Mouse (Mus musculus): ENCODE measurements at regions not wholly inside any gene's neighbourhood (a gene's known extent, or its start where the extent isn't known, plus 50 kb on each side); places are given as distances from the start of the nearest gene placed in this dataset.

DNA sequence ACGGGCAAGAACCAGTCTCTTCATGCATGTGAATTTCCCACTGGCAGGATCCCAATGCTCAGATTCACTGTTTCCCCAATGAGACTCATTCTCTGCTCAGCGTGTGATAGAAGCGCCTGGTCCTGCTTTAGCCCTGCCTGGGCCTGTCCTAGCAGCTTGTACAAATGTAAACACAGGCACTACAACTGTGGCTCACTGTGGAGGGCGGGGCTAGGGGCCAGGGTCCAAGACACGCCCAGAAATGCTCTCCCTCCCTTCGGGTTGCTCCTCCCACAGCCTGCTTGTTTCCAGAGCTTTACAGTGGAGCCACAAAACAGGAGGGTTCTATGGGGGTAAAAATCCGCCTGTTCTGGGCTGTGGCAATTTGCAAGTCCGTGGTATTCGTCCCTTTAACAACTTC is 105.7 kb downstream of the Btg1 start:
- TF ChIP-seq CTCF (IDR thresholded peaks at IDR 0.05; ENCODE audit: low read depth, low read length) (no peak), POLR2A (IDR thresholded peaks at IDR 0.05; ENCODE audit: extremely low read depth, insufficient read depth, low read length) (no peak)

Measured in liver, adult 2 months (tissue).